Mouse (Mus musculus) spleen, postnatal 4 days (tissue): ENCODE measurements at regions not wholly inside any gene's neighbourhood (a gene's known extent, or its start where the extent isn't known, plus 50 kb on each side); places are given as distances from the start of the nearest gene placed in this dataset.

Source experiments
- DNase-seq, 2 experiments: peaks; one replicate each; pipeline ENCODE4 v3.0.0; 2022; ENCODE audit warnings: low spot score in 2 of 2

GRCm38 (mm10) chr17:88256599-88257544, 183.6 kb upstream of the Foxn2 start:
- DNase-seq: no peak

- no peak for DNase-seq
Measured at GRCm38 (mm10) chr17:88258361-88258796, 182.1 kb upstream of the Foxn2 start.

- DNase-seq: no peak
Measured at GRCm38 (mm10) chr17:88260176-88260575, 180.3 kb upstream of the Foxn2 start.

- no peak for DNase-seq
Measured at GRCm38 (mm10) chr17:88260826-88261225, 179.7 kb upstream of the Foxn2 start.

GRCm38 (mm10) chr17:88261556-88261955, 179.0 kb upstream of the Foxn2 start:
- DNase-seq: no peak

- no peak for DNase-seq
Measured at GRCm38 (mm10) chr17:88262326-88263187, 178.0 kb upstream of the Foxn2 start.

GRCm38 (mm10) chr17:88265291-88265690, 175.2 kb upstream of the Foxn2 start:
- no peak for DNase-seq

GRCm38 (mm10) chr17:88268216-88268615, 172.3 kb upstream of the Foxn2 start:
- DNase-seq: peak in 1 of 2 experiments; percentile 41

GRCm38 (mm10) chr17:88268802-88269201, 171.7 kb upstream of the Foxn2 start:
- DNase-seq: no peak

- no peak for DNase-seq
Measured at GRCm38 (mm10) chr17:88270896-88271295, 169.6 kb upstream of the Foxn2 start.

- DNase-seq: no peak
Measured at GRCm38 (mm10) chr17:88272161-88272560, 168.3 kb upstream of the Foxn2 start.

GRCm38 (mm10) chr17:88273520-88273919, 167.0 kb upstream of the Foxn2 start:
- DNase-seq: peak in 1 of 2 experiments; percentile 53

- no peak for DNase-seq
Measured at GRCm38 (mm10) chr17:88274003-88274698, 166.4 kb upstream of the Foxn2 start.

- DNase-seq: no peak
Measured at GRCm38 (mm10) chr17:88274720-88275433, 165.6 kb upstream of the Foxn2 start.

GRCm38 (mm10) chr17:88279656-88280055, 160.9 kb upstream of the Foxn2 start:
- no peak for DNase-seq

- no peak for DNase-seq
Measured at GRCm38 (mm10) chr17:88282711-88283110, 157.8 kb upstream of the Foxn2 start.

- no peak for DNase-seq
Measured at GRCm38 (mm10) chr17:88284477-88284876, 156.0 kb upstream of the Foxn2 start.

GRCm38 (mm10) chr17:88287861-88288260, 152.7 kb upstream of the Foxn2 start:
- no peak for DNase-seq

- no peak for DNase-seq
Measured at GRCm38 (mm10) chr17:88297520-88297919, 143.0 kb upstream of the Foxn2 start.

- no peak for DNase-seq
Measured at GRCm38 (mm10) chr17:88303991-88304390, 136.5 kb upstream of the Foxn2 start.

- DNase-seq: no peak
Measured at GRCm38 (mm10) chr17:88305165-88305564, 135.3 kb upstream of the Foxn2 start.
